Mouse (Mus musculus): Measurements from ENCODE around the gene Mtx1. TPM values are rescaled to one million over a fixed set of nuclear protein-coding genes. Genes with fewer than 3 reads are reported as not detected.

The Mtx1 gene
- polyA plus RNA-seq, 1 experiment from 2014 or later, result 211 TPM

DNA sequence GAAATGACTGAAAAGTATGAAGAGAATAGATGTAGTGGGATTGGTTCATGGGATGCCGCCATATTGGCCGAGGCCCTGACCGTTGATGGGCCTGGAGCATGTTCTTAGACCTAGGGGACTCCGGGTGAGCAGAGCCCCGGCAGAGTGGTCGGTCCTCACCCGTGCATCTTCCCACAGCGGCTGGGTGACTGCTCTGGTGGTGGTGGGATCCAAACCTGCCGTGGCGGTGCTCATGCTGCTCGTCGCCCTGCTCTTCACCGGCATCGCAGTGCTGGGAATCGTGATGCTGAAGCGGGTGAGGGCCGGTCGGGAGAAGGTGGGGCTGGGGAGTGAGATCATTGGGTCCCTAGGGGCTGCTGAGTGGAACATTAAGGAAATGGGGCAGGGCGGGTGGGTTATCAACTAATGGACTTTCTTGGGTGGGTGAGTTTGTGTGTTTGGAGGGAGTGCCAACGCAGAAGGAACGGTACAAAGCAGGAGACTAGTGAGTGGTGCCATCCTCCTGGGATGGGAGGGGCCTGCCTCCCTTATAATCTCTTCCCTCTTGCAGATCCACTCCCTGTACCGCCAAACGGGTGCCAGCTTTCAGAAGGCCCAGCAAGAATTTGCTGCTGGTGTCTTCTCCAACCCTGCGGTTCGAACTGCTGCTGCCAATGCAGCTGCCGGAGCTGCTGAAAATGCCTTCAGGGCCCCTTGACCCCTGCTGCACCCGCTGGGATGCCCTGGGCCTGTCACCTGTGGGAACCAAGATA lies 45.0 kb downstream of the Mtx1 start:
- H3K4me2 ChIP-seq (replicated peaks), result no peak overlapping the region
- H3K4me3 ChIP-seq, result no peak overlapping the region
- ATAC-seq (ENCODE audit: insufficient number of reproducible peaks, insufficient read depth, low FRiP score, low TSS enrichment), result no peak
- peaks cover 33% of the 10 kb centered on the region for H3K4me1 ChIP-seq
- H3K27me3 ChIP-seq, result peaks cover 4% of the 10 kb centered on the region; the same call in 1 of the 2 replicates
- H3K36me3 ChIP-seq, result peaks cover 38% of the 10 kb centered on the region
- 94% methylated on average over 27 of the region's 27 CpGs for WGBS
- no peaks in the 10 kb centered on the region for H3K9me3 ChIP-seq
- no peak overlapping the region for H3K27ac ChIP-seq
- H3K9ac ChIP-seq, result no peak overlapping the region

DNA sequence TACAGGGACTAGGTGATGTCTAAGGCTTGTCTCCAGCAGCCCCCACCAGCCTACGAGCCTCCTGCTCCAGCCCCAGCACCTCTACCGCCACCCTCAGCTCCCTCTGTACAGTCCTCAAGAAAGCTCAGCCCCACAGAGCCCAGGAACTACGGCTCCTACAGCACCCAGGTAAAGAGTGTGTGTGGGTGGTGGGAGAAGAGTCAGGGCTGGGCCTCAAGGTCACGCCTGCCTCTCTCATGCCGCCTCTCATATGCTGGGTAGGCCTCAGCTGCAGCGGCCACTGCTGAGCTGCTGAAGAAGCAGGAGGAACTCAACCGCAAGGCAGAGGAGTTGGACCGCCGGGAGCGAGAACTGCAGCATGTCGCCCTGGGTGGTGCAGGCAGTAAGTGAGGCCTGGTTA lies 47.8 kb downstream of the Mtx1 start:
- Histone ChIP-seq H3K9ac (no peak overlapping the region), H3K4me3 (no peak overlapping the region), H3K36me3 (peaks cover 59% of the 10 kb centered on the region), H3K9me3 (no peaks in the 10 kb centered on the region), H3K27ac (no peak overlapping the region), H3K27me3 (no peaks in the 10 kb centered on the region), H3K4me1 (peaks cover 17% of the 10 kb centered on the region), H3K4me2 (replicated peaks) (no peak overlapping the region; the same call in 1 of the 2 replicates)
- 91% methylated on average over 11 of the region's 11 CpGs for WGBS
- no peak for ATAC-seq (ENCODE audit: insufficient number of reproducible peaks, insufficient read depth, low FRiP score, low TSS enrichment)

- Histone ChIP-seq H3K27ac (peak overlapping the region; percentile 84), H3K9ac (peak overlapping the region; percentile 83), H3K4me3 (peak overlapping the region; percentile 75), H3K9me3 (no peaks in the 10 kb centered on the region), H3K4me1 (peaks cover 10% of the 10 kb centered on the region), H3K36me3 (peaks cover 69% of the 10 kb centered on the region), H3K27me3 (no peaks in the 10 kb centered on the region), H3K4me2 (replicated peaks) (peak overlapping the region; percentile 87)
- ATAC-seq (ENCODE audit: insufficient number of reproducible peaks, insufficient read depth, low FRiP score, low TSS enrichment), result no peak
- 8% methylated on average over 6 of the region's 6 CpGs for WGBS
Measured at GRCm38 (mm10) chr3:89178107-89178385, 48.8 kb downstream of the Mtx1 start.

- Histone ChIP-seq H3K27ac (peak within 1 kb of the TSS; percentile 84), H3K36me3 (peaks cover 74% of the 10 kb centered on the region), H3K9ac (peak within 1 kb of the TSS; percentile 83), H3K4me3 (peak within 1 kb of the TSS; percentile 75), H3K27me3 (no peaks in the 10 kb centered on the region), H3K4me2 (replicated peaks) (peak within 1 kb of the TSS; percentile 87), H3K9me3 (no peaks in the 10 kb centered on the region), H3K4me1 (peaks cover 10% of the 10 kb centered on the region)
- ATAC-seq (ENCODE audit: insufficient number of reproducible peaks, insufficient read depth, low FRiP score, low TSS enrichment), result peak; percentile 94
- WGBS, result under 1% methylated on average over 43 of the region's 43 CpGs
Measured at GRCm38 (mm10) chr3:89177242-89178106, 49.4 kb downstream of the Mtx1 start, which contains the start of gene Scamp3. TSS of gene Scamp3 (plus strand) at chr3:89177473.

- Histone ChIP-seq H3K36me3 (peaks cover 74% of the 10 kb centered on the region), H3K9ac (no peak overlapping the region), H3K27me3 (no peaks in the 10 kb centered on the region), H3K4me1 (peaks cover 10% of the 10 kb centered on the region), H3K4me3 (no peak overlapping the region), H3K4me2 (replicated peaks) (no peak overlapping the region), H3K9me3 (no peaks in the 10 kb centered on the region), H3K27ac (no peak overlapping the region)
- ATAC-seq (ENCODE audit: insufficient number of reproducible peaks, insufficient read depth, low FRiP score, low TSS enrichment), result no peak
- 88% methylated on average over 7 of the region's 7 CpGs for WGBS
Measured at GRCm38 (mm10) chr3:89176421-89176820, 50.5 kb downstream of the Mtx1 start.

DNA sequence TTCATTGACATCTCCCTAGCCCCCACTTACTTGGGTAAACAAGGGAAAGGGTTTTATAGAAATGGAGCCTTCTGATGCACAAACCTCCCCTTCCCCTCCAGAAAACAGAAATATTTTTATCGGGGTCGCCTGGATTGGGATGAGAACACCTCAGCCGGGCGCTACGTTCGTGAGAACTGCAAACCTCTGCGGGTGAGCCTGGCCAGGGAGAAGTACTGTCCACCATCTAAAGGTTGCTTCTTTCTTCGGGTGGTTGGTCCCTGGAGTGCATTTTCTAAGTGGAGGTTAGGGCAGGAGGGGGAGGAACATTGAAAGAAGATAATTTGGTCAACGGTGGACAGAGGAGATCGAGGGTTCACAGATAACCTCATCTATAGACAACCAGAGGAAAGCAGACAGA lies 51.3 kb downstream of the Mtx1 start:
- Histone ChIP-seq H3K36me3 (peaks cover 73% of the 10 kb centered on the region), H3K9ac (no peak overlapping the region), H3K4me3 (no peak overlapping the region), H3K9me3 (no peaks in the 10 kb centered on the region), H3K4me1 (peaks cover 10% of the 10 kb centered on the region), H3K27ac (no peak overlapping the region), H3K4me2 (replicated peaks) (no peak overlapping the region), H3K27me3 (no peaks in the 10 kb centered on the region)
- no peak for ATAC-seq (ENCODE audit: insufficient number of reproducible peaks, insufficient read depth, low FRiP score, low TSS enrichment)
- WGBS, result 92% methylated on average over 10 of the region's 10 CpGs

GRCm38 (mm10) chr3:89174844-89175243 lies 52.0 kb downstream of the Mtx1 start:
- H3K36me3 ChIP-seq, result peaks cover 74% of the 10 kb centered on the region
- 94% methylated on average over 11 of the region's 11 CpGs for whole genome bisulfite sequencing

GRCm38 (mm10) chr3:89166945-89167344 lies 59.9 kb downstream of the Mtx1 start:
- Histone ChIP-seq H3K4me3 (no peak overlapping the region), H3K9ac (no peak overlapping the region), H3K9me3 (no peaks in the 10 kb centered on the region), H3K27me3 (no peaks in the 10 kb centered on the region), H3K36me3 (peaks cover 50% of the 10 kb centered on the region), H3K27ac (no peak overlapping the region), H3K4me1 (peaks cover 11% of the 10 kb centered on the region), H3K4me2 (replicated peaks) (no peak overlapping the region)
- no peak for ATAC-seq (ENCODE audit: insufficient number of reproducible peaks, insufficient read depth, low FRiP score, low TSS enrichment)
- 92% methylated on average over 19 of the region's 19 CpGs for WGBS

More at GRCm38 (mm10) chr3:89174844-89175243, 52.0 kb downstream of the Mtx1 start:
- no peak overlapping the region for H3K4me3 ChIP-seq
- H3K27me3 ChIP-seq, result no peaks in the 10 kb centered on the region
- no peak for ATAC-seq (ENCODE audit: insufficient number of reproducible peaks, insufficient read depth, low FRiP score, low TSS enrichment)
- H3K9me3 ChIP-seq, result no peaks in the 10 kb centered on the region
- no peak overlapping the region for H3K27ac ChIP-seq
- peaks cover 10% of the 10 kb centered on the region for H3K4me1 ChIP-seq
- no peak overlapping the region for H3K4me2 ChIP-seq (replicated peaks)
- no peak overlapping the region for H3K9ac ChIP-seq

GRCm38 (mm10) chr3:89165268-89165870 lies 61.5 kb downstream of the Mtx1 start:
- H3K27ac ChIP-seq, result peak overlapping the region; percentile 98
- no peak for ATAC-seq (ENCODE audit: insufficient number of reproducible peaks, insufficient read depth, low FRiP score, low TSS enrichment)
- WGBS, result 14% methylated on average over 12 of the region's 12 CpGs

GRCm38 (mm10) chr3:89164506-89165267 lies 62.2 kb downstream of the Mtx1 start, which contains the start of gene Clk2:
TSS of gene Clk2 (plus strand) at chr3:89164795.
- peak; percentile 89 for ATAC-seq (ENCODE audit: insufficient number of reproducible peaks, insufficient read depth, low FRiP score, low TSS enrichment)
- Histone ChIP-seq H3K4me3 (peak within 1 kb of the TSS; percentile 89), H3K9me3 (no peaks in the 10 kb centered on the region), H3K36me3 (peaks cover 29% of the 10 kb centered on the region), H3K9ac (peak within 1 kb of the TSS; percentile 98), H3K4me2 (replicated peaks) (peak within 1 kb of the TSS; percentile 76), H3K27me3 (peaks cover 3% of the 10 kb centered on the region; the same call in 1 of the 2 replicates), H3K27ac (peak within 1 kb of the TSS; percentile 98), H3K4me1 (peaks cover 18% of the 10 kb centered on the region)
- WGBS, result under 1% methylated on average over 65 of the region's 79 CpGs

More at GRCm38 (mm10) chr3:89165268-89165870, 61.5 kb downstream of the Mtx1 start:
- no peaks in the 10 kb centered on the region for H3K9me3 ChIP-seq
- H3K4me1 ChIP-seq, result peaks cover 12% of the 10 kb centered on the region
- peaks cover 36% of the 10 kb centered on the region for H3K36me3 ChIP-seq
- peak overlapping the region; percentile 98 for H3K9ac ChIP-seq
- H3K4me2 ChIP-seq (replicated peaks), result peak overlapping the region; percentile 76
- H3K4me3 ChIP-seq, result peak overlapping the region; percentile 89
- H3K27me3 ChIP-seq, result no peaks in the 10 kb centered on the region

Measured in embryonic facial prominence, embryonic 12.5 days (tissue).